Mouse (Mus musculus): ENCODE results near the gene Rev1. TPM values are rescaled to one million over a fixed set of nuclear protein-coding genes. Genes with fewer than 3 reads are reported as not detected.

Gene Rev1
- polyA plus RNA-seq, 1 experiment = 13.4 TPM

DNA sequence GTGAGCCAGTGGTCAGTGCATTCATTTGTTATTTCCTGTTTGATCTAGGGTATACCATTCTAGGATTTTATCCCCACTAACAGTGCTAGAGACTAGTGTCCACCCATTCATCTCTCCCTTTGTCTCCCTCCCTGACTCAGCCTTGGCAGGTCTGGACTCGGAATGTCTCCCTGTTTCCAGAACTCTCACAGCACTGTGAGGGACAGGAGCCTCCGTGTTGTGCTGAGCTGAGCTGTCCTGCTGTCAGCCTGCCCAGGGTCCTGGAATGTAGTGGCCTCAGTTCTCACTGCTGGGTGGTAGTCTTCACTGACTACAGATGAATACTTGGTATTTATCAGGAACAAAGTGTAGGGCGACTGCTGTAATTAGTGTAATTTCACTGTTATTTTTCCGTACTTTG is 94.1 kb downstream of the Rev1 start:
- 0 out of 2 replicates have a peak, but pooled peaks cover 4% of the 10 kb centered on the region for H3K4me1 ChIP-seq (ENCODE audit: control insufficient read depth, insufficient read depth, low read length)
- H3K27ac ChIP-seq (ENCODE audit: insufficient read depth, low read depth, low read length) = no peak overlapping the region
- H3K4me3 ChIP-seq (ENCODE audit: insufficient read depth, low read length) = no peak overlapping the region
- TF ChIP-seq CTCF (IDR thresholded peaks at IDR 0.05; ENCODE audit: low read depth, low read length) = no peak
- TF ChIP-seq POLR2A (IDR thresholded peaks at IDR 0.05; ENCODE audit: borderline replicate concordance, low read depth, low read length) = no peak

DNA sequence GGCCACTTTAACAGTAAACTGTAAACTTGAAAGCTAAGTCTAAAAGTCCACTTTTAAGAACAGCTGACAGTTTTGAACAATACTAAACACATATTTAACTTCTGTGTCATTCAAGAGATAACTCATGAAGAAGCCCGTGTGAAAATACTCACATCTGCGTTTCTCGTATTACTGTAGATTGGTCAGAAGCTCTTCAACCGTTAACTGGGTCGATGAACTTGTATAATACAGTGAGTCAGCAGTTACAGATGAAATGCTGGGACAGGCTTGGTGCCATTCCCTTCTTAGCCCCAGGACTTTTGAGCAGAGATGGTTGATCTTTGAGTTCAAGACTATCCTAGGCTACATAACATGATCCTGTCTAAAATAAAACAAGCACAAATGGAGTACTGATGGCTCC is 98.2 kb downstream of the Rev1 start:
- Histone ChIP-seq H3K4me3 (ENCODE audit: insufficient read depth, low read length) (no peak overlapping the region), H3K27ac (ENCODE audit: insufficient read depth, low read depth, low read length) (no peak overlapping the region), H3K4me1 (ENCODE audit: control insufficient read depth, insufficient read depth, low read length) (peaks cover 3% of the 10 kb centered on the region; the same call in 1 of the 2 replicates)
- TF ChIP-seq POLR2A (IDR thresholded peaks at IDR 0.05; ENCODE audit: borderline replicate concordance, low read depth, low read length) (no peak), CTCF (IDR thresholded peaks at IDR 0.05; ENCODE audit: low read depth, low read length) (no peak)

DNA sequence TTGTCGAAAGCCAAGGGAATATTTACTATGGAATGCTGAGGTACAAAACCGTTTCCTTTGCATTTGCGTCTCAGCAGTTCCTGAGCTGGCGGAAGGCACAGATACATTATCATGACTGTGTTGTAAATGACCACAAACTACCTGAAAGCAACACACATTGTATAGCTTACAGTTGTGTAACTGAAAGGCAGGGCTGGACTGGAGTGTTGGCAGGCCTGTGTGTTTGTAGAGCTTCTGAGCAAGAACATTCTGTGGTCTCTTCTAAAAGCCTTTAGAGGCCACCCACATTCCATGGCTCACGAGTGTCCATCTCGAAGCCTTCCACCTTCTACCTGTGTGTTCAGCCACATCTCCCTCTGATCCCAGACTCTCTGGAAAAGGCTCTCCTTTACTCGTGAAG is 102.3 kb downstream of the Rev1 start:
- H3K4me1 ChIP-seq (ENCODE audit: control insufficient read depth, insufficient read depth, low read length) = peaks cover 3% of the 10 kb centered on the region; the same call in 1 of the 2 replicates
- H3K27ac ChIP-seq (ENCODE audit: insufficient read depth, low read depth, low read length) = no peak overlapping the region
- no peak for TF ChIP-seq POLR2A (IDR thresholded peaks at IDR 0.05; ENCODE audit: borderline replicate concordance, low read depth, low read length)
- no peak for TF ChIP-seq CTCF (IDR thresholded peaks at IDR 0.05; ENCODE audit: low read depth, low read length)
- no peak overlapping the region for H3K4me3 ChIP-seq (ENCODE audit: insufficient read depth, low read length)

GRCm38 (mm10) chr1:38014551-38015203 is 114.9 kb downstream of the Rev1 start:
- peaks cover 15% of the 10 kb centered on the region for H3K4me1 ChIP-seq (ENCODE audit: control insufficient read depth, insufficient read depth, low read length)
- TF ChIP-seq CTCF (IDR thresholded peaks at IDR 0.05; ENCODE audit: low read depth, low read length) = no peak
- no peak for TF ChIP-seq POLR2A (IDR thresholded peaks at IDR 0.05; ENCODE audit: borderline replicate concordance, low read depth, low read length)

DNA sequence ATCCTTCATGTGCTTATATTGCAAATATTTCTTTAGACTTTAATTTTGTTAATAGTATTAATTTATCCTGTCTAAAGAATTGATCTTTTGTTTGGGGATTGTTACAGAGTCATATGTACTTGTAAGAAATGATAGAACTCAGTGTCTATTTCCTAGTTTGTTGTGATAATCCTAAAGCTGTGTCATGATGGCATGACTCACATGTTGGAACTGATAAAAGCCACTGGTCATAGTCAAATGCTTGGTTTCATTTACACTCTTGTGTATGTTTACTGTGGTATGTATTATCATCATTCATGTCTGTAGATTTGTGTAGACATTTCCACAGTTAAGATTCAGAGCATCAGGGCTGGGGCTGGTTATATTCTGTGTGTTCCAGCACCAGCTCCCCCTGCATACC is 117.1 kb downstream of the Rev1 start:
- H3K4me1 ChIP-seq (ENCODE audit: control insufficient read depth, insufficient read depth, low read length) = peaks cover 15% of the 10 kb centered on the region

More at GRCm38 (mm10) chr1:38014551-38015203, 114.9 kb downstream of the Rev1 start:
- Histone ChIP-seq H3K4me3 (ENCODE audit: insufficient read depth, low read length) (no peak overlapping the region), H3K27ac (ENCODE audit: insufficient read depth, low read depth, low read length) (no peak overlapping the region)

GRCm38 (mm10) chr1:38012104-38012503 is 117.5 kb downstream of the Rev1 start:
- Histone ChIP-seq H3K4me1 (ENCODE audit: control insufficient read depth, insufficient read depth, low read length) (peaks cover 15% of the 10 kb centered on the region), H3K4me3 (ENCODE audit: insufficient read depth, low read length) (no peak overlapping the region), H3K27ac (ENCODE audit: insufficient read depth, low read depth, low read length) (peak overlapping the region; percentile 31)
- no peak for TF ChIP-seq POLR2A (IDR thresholded peaks at IDR 0.05; ENCODE audit: borderline replicate concordance, low read depth, low read length)

More for the DNA sequence above, 117.1 kb downstream of the Rev1 start:
- TF ChIP-seq POLR2A (IDR thresholded peaks at IDR 0.05; ENCODE audit: borderline replicate concordance, low read depth, low read length) = no peak
- peak overlapping the region; percentile 38 for H3K4me3 ChIP-seq (ENCODE audit: insufficient read depth, low read length)
- H3K27ac ChIP-seq (ENCODE audit: insufficient read depth, low read depth, low read length) = peak overlapping the region; percentile 76

DNA sequence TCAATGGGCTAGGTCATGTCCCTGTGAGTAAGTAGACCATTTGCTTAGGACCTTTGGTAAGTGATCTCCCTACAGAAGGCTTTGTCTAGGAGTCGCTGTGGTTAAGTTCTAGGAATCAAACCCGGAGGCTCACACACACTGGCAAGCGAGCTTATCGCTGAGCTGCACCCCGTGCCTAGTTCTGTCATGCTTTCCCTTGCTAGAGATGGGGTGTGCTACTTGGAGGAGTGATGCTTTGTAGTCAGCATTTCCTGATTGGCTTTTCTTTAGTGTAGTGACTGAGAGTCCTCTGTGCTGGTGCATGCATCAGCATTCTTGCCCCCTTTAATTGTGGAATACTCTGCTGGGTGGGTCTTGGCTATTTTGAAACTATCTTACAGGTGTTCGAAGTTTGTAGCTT is 118.0 kb downstream of the Rev1 start:
- H3K4me3 ChIP-seq (ENCODE audit: insufficient read depth, low read length) = no peak overlapping the region
- peaks cover 18% of the 10 kb centered on the region for H3K4me1 ChIP-seq (ENCODE audit: control insufficient read depth, insufficient read depth, low read length)
- peak overlapping the region; percentile 31 for H3K27ac ChIP-seq (ENCODE audit: insufficient read depth, low read depth, low read length)
- TF ChIP-seq CTCF (IDR thresholded peaks at IDR 0.05; ENCODE audit: low read depth, low read length) (no peak), POLR2A (IDR thresholded peaks at IDR 0.05; ENCODE audit: borderline replicate concordance, low read depth, low read length) (no peak)

- Histone ChIP-seq H3K4me1 (ENCODE audit: control insufficient read depth, insufficient read depth, low read length) (peaks cover 11% of the 10 kb centered on the region), H3K27ac (ENCODE audit: insufficient read depth, low read depth, low read length) (no peak overlapping the region), H3K4me3 (ENCODE audit: insufficient read depth, low read length) (no peak overlapping the region)
- no peak for TF ChIP-seq CTCF (IDR thresholded peaks at IDR 0.05; ENCODE audit: low read depth, low read length)
- no peak for TF ChIP-seq POLR2A (IDR thresholded peaks at IDR 0.05; ENCODE audit: borderline replicate concordance, low read depth, low read length)
Measured at GRCm38 (mm10) chr1:38006741-38007140, 122.9 kb downstream of the Rev1 start.

DNA sequence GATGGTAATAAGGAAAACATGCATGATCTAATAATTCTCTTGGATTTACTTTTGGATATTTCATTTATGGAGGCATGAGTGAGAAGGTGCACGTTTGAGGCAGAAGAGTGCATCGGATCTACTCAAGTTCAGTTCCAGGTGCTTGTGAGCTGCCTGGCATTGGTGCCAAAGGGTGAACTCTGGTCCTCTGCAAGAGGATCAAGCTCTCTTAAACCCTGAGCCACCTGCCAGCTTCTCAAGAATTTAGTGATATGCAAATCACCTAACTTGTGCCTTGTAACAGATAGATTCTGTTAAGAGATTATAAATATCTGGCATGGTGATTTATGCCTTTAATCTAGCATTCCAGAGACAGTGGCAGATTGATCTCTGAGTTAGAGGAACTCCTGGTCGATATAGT is 126.6 kb downstream of the Rev1 start:
- H3K4me1 ChIP-seq (ENCODE audit: control insufficient read depth, insufficient read depth, low read length) = peaks cover 12% of the 10 kb centered on the region
- TF ChIP-seq POLR2A (IDR thresholded peaks at IDR 0.05; ENCODE audit: borderline replicate concordance, low read depth, low read length) (no peak), CTCF (IDR thresholded peaks at IDR 0.05; ENCODE audit: low read depth, low read length) (no peak)

More for the DNA sequence above, 126.6 kb downstream of the Rev1 start:
- Histone ChIP-seq H3K4me3 (ENCODE audit: insufficient read depth, low read length) (no peak overlapping the region), H3K27ac (ENCODE audit: insufficient read depth, low read depth, low read length) (no peak overlapping the region)

Other genes with a start within 250 kb of the Rev1 start
- gene Mitd1, start 239.4 kb downstream of the Rev1 start, polyA plus RNA-seq (2012; ENCODE audit: insufficient read depth, insufficient read length, missing spikeins) = 29.7 and 33.5 TPM in 2 replicates
- 109 and 123 TPM in 2 replicates for gene Mrpl30, start 239.3 kb downstream of the Rev1 start, polyA plus RNA-seq (2012; ENCODE audit: insufficient read depth, insufficient read length, missing spikeins)
- gene Lyg2, start 213.3 kb downstream of the Rev1 start, polyA plus RNA-seq (2012; ENCODE audit: insufficient read depth, insufficient read length, missing spikeins) = not detected in 2 replicates
- not detected in 2 replicates for gene Lyg1, start 172.0 kb downstream of the Rev1 start, polyA plus RNA-seq (2012; ENCODE audit: insufficient read depth, insufficient read length, missing spikeins)
- 81.8 and 82.9 TPM in 2 replicates for gene Txndc9, start 131.9 kb downstream of the Rev1 start, polyA plus RNA-seq (2012; ENCODE audit: insufficient read depth, insufficient read length, missing spikeins)
- 54.2 and 58.2 TPM in 2 replicates for gene Eif5b, start 131.8 kb downstream of the Rev1 start, polyA plus RNA-seq (2012; ENCODE audit: insufficient read depth, insufficient read length, missing spikeins)